Mouse (Mus musculus): ENCODE data around the gene Ccr7.

GRCm38 (mm10) chr11:99166241-99166640 is 11.4 kb upstream of the Ccr7 start:
- TF ChIP-seq CTCF (IDR thresholded peaks at IDR 0.05; ENCODE audit: low read depth) (no peak), EP300 (IDR thresholded peaks at IDR 0.05; ENCODE audit: low read depth) (no peak)
